Mouse (Mus musculus): Measurements from ENCODE around the gene Fbxl20. TPM values are rescaled to one million over a fixed set of nuclear protein-coding genes. Genes with fewer than 3 reads are reported as not detected.

The Fbxl20 gene
- polyA plus RNA-seq, 1 experiment = 0.28 TPM

- Histone ChIP-seq H3K27me3 (ENCODE audit: control insufficient read depth) (peaks cover 36% of the 10 kb centered on the region), H3K9me3 (ENCODE audit: control insufficient read depth, low read length) (no peaks in the 10 kb centered on the region; the same call in 1 of the 2 replicates), H3K4me1 (ENCODE audit: control insufficient read depth) (no peaks in the 10 kb centered on the region), H3K36me3 (ENCODE audit: control insufficient read depth) (no peaks in the 10 kb centered on the region), H3K4me3 (replicated peaks) (no peak overlapping the region)
- TF ChIP-seq TAL1 (IDR thresholded peaks at IDR 0.05; ENCODE audit: low read length) (no peak), GATA1 (IDR thresholded peaks at IDR 0.05; ENCODE audit: low read length) (no peak)
Measured at GRCm38 (mm10) chr11:98046466-98046865, 103.7 kb downstream of the Fbxl20 start.

- no peak overlapping the region for H3K4me3 ChIP-seq (replicated peaks)
- no peaks in the 10 kb centered on the region for H3K9me3 ChIP-seq (ENCODE audit: control insufficient read depth, low read length)
- peaks cover 27% of the 10 kb centered on the region for H3K27me3 ChIP-seq (ENCODE audit: control insufficient read depth)
- H3K36me3 ChIP-seq (ENCODE audit: control insufficient read depth) = no peaks in the 10 kb centered on the region
- no peaks in the 10 kb centered on the region for H3K4me1 ChIP-seq (ENCODE audit: control insufficient read depth)
- TF ChIP-seq TAL1 (IDR thresholded peaks at IDR 0.05; ENCODE audit: low read length) = no peak
- no peak for TF ChIP-seq GATA1 (IDR thresholded peaks at IDR 0.05; ENCODE audit: low read length)
Measured at GRCm38 (mm10) chr11:98045596-98045995, 104.6 kb downstream of the Fbxl20 start.

GRCm38 (mm10) chr11:98044074-98044473, 106.1 kb downstream of the Fbxl20 start:
- H3K4me1 ChIP-seq (ENCODE audit: control insufficient read depth) = no peaks in the 10 kb centered on the region
- no peak for TF ChIP-seq TAL1 (IDR thresholded peaks at IDR 0.05; ENCODE audit: low read length)
- TF ChIP-seq GATA1 (IDR thresholded peaks at IDR 0.05; ENCODE audit: low read length) = no peak
- H3K27me3 ChIP-seq (ENCODE audit: control insufficient read depth) = peaks cover 12% of the 10 kb centered on the region
- H3K9me3 ChIP-seq (ENCODE audit: control insufficient read depth, low read length) = no peaks in the 10 kb centered on the region
- no peak overlapping the region for H3K4me3 ChIP-seq (replicated peaks)
- no peaks in the 10 kb centered on the region for H3K36me3 ChIP-seq (ENCODE audit: control insufficient read depth)

GRCm38 (mm10) chr11:98042741-98043140, 107.5 kb downstream of the Fbxl20 start:
- TF ChIP-seq GATA1 (IDR thresholded peaks at IDR 0.05; ENCODE audit: low read length) (no peak), TAL1 (IDR thresholded peaks at IDR 0.05; ENCODE audit: low read length) (no peak)
- H3K4me1 ChIP-seq (ENCODE audit: control insufficient read depth) = no peaks in the 10 kb centered on the region
- H3K9me3 ChIP-seq (ENCODE audit: control insufficient read depth, low read length) = no peaks in the 10 kb centered on the region
- H3K4me3 ChIP-seq (replicated peaks) = no peak overlapping the region
- no peaks in the 10 kb centered on the region for H3K36me3 ChIP-seq (ENCODE audit: control insufficient read depth)
- peaks cover 10% of the 10 kb centered on the region for H3K27me3 ChIP-seq (ENCODE audit: control insufficient read depth)

- TF ChIP-seq TAL1 (IDR thresholded peaks at IDR 0.05; ENCODE audit: low read length) (no peak), GATA1 (IDR thresholded peaks at IDR 0.05; ENCODE audit: low read length) (no peak)
- Histone ChIP-seq H3K36me3 (ENCODE audit: control insufficient read depth) (no peaks in the 10 kb centered on the region), H3K4me3 (replicated peaks) (no peak overlapping the region), H3K9me3 (ENCODE audit: control insufficient read depth, low read length) (no peaks in the 10 kb centered on the region), H3K4me1 (ENCODE audit: control insufficient read depth) (peaks cover 3% of the 10 kb centered on the region), H3K27me3 (ENCODE audit: control insufficient read depth) (peaks cover 23% of the 10 kb centered on the region)
Measured at GRCm38 (mm10) chr11:98040975-98041374, 109.2 kb downstream of the Fbxl20 start.

GRCm38 (mm10) chr11:98037871-98038270, 112.3 kb downstream of the Fbxl20 start:
- peaks cover 6% of the 10 kb centered on the region for H3K4me1 ChIP-seq (ENCODE audit: control insufficient read depth)
- no peaks in the 10 kb centered on the region for H3K36me3 ChIP-seq (ENCODE audit: control insufficient read depth)
- no peak for TF ChIP-seq TAL1 (IDR thresholded peaks at IDR 0.05; ENCODE audit: low read length)
- TF ChIP-seq GATA1 (IDR thresholded peaks at IDR 0.05; ENCODE audit: low read length) = no peak
- H3K4me3 ChIP-seq (replicated peaks) = no peak overlapping the region
- H3K9me3 ChIP-seq (ENCODE audit: control insufficient read depth, low read length) = no peaks in the 10 kb centered on the region
- H3K27me3 ChIP-seq (ENCODE audit: control insufficient read depth) = peaks cover 40% of the 10 kb centered on the region

- Histone ChIP-seq H3K27me3 (ENCODE audit: control insufficient read depth) (peaks cover 40% of the 10 kb centered on the region), H3K9me3 (ENCODE audit: control insufficient read depth, low read length) (no peaks in the 10 kb centered on the region), H3K36me3 (ENCODE audit: control insufficient read depth) (peaks cover 8% of the 10 kb centered on the region), H3K4me1 (ENCODE audit: control insufficient read depth) (peaks cover 6% of the 10 kb centered on the region), H3K4me3 (replicated peaks) (no peak overlapping the region)
- no peak for TF ChIP-seq TAL1 (IDR thresholded peaks at IDR 0.05; ENCODE audit: low read length)
Measured at GRCm38 (mm10) chr11:98035977-98036377, 114.2 kb downstream of the Fbxl20 start.

GRCm38 (mm10) chr11:98034840-98035239, 115.4 kb downstream of the Fbxl20 start:
- peaks cover 6% of the 10 kb centered on the region for H3K4me1 ChIP-seq (ENCODE audit: control insufficient read depth)
- H3K9me3 ChIP-seq (ENCODE audit: control insufficient read depth, low read length) = no peaks in the 10 kb centered on the region
- TF ChIP-seq GATA1 (IDR thresholded peaks at IDR 0.05; ENCODE audit: low read length) = no peak
- TF ChIP-seq TAL1 (IDR thresholded peaks at IDR 0.05; ENCODE audit: low read length) = no peak
- no peak overlapping the region for H3K4me3 ChIP-seq (replicated peaks)
- H3K27me3 ChIP-seq (ENCODE audit: control insufficient read depth) = peaks cover 40% of the 10 kb centered on the region
- H3K36me3 ChIP-seq (ENCODE audit: control insufficient read depth) = peaks cover 20% of the 10 kb centered on the region

- Histone ChIP-seq H3K4me3 (replicated peaks) (no peak overlapping the region), H3K9me3 (ENCODE audit: control insufficient read depth, low read length) (no peaks in the 10 kb centered on the region)
- TF ChIP-seq TAL1 (IDR thresholded peaks at IDR 0.05; ENCODE audit: low read length) (no peak), GATA1 (IDR thresholded peaks at IDR 0.05; ENCODE audit: low read length) (no peak)
Measured at GRCm38 (mm10) chr11:98034061-98034460, 116.1 kb downstream of the Fbxl20 start.

More at GRCm38 (mm10) chr11:98034061-98034460, 116.1 kb downstream of the Fbxl20 start:
- H3K27me3 ChIP-seq (ENCODE audit: control insufficient read depth) = peaks cover 40% of the 10 kb centered on the region
- peaks cover 6% of the 10 kb centered on the region for H3K4me1 ChIP-seq (ENCODE audit: control insufficient read depth)
- H3K36me3 ChIP-seq (ENCODE audit: control insufficient read depth) = peaks cover 28% of the 10 kb centered on the region

Other genes starting within 250 kb of the Fbxl20 start
- 0.02 TPM in 2 replicates for gene Plxdc1, start 164.0 kb downstream of the Fbxl20 start, polyA plus RNA-seq (2012)
- gene Arl5c, start 154.2 kb downstream of the Fbxl20 start, polyA plus RNA-seq (2012) = not detected in 2 replicates
- gene Cacnb1, start 127.4 kb downstream of the Fbxl20 start, polyA plus RNA-seq (2012) = 0.03 TPM in 1 of 2 replicates, not detected in the other
- 204 and 241 TPM in 2 replicates for gene Rpl19, start 123.7 kb downstream of the Fbxl20 start, polyA plus RNA-seq (2012)
- not detected in 2 replicates for gene Stac2, start 96.9 kb downstream of the Fbxl20 start, polyA plus RNA-seq (2012)
- gene Med1, start 42.9 kb upstream of the Fbxl20 start, polyA plus RNA-seq (2012) = 1.0 and 1.1 TPM in 2 replicates
- 1.6 and 1.8 TPM in 2 replicates for gene Cdk12, start 52.7 kb upstream of the Fbxl20 start, polyA plus RNA-seq (2012)
- gene Neurod2, start 179.2 kb upstream of the Fbxl20 start, polyA plus RNA-seq (2012) = not detected in 2 replicates
- 0.02 TPM in 1 of 2 replicates, not detected in the other for gene Ppp1r1b, start 198.0 kb upstream of the Fbxl20 start, polyA plus RNA-seq (2012)
- gene Stard3, start 208.0 kb upstream of the Fbxl20 start, polyA plus RNA-seq (2012) = 1.2 and 1.7 TPM in 2 replicates
- gene Tcap, start 233.4 kb upstream of the Fbxl20 start, polyA plus RNA-seq (2012) = not detected in 2 replicates
- not detected in 2 replicates for gene Pnmt, start 236.0 kb upstream of the Fbxl20 start, polyA plus RNA-seq (2012)

Data from erythroblast, embryonic 14.5 days (primary cell).